Mouse (Mus musculus) fat pad, adult 2 months (tissue): ENCODE data around the gene Dvl2.

ENCODE experiments used
- DNase-seq: peaks from one replicate; pipeline ENCODE4 v3.0.0-alpha.2; 2011; ENCODE audit warnings: low read depth, low spot score; ENCODE audit errors: extremely low read depth

Dvl2 gene

GRCm38 (mm10) chr11:70026689-70027088 lies 26.3 kb downstream of the Dvl2 start:
- DNase-seq: no peak

- DNase-seq: no peak
Measured at GRCm38 (mm10) chr11:70027397-70027796, 27.0 kb downstream of the Dvl2 start.

DNA sequence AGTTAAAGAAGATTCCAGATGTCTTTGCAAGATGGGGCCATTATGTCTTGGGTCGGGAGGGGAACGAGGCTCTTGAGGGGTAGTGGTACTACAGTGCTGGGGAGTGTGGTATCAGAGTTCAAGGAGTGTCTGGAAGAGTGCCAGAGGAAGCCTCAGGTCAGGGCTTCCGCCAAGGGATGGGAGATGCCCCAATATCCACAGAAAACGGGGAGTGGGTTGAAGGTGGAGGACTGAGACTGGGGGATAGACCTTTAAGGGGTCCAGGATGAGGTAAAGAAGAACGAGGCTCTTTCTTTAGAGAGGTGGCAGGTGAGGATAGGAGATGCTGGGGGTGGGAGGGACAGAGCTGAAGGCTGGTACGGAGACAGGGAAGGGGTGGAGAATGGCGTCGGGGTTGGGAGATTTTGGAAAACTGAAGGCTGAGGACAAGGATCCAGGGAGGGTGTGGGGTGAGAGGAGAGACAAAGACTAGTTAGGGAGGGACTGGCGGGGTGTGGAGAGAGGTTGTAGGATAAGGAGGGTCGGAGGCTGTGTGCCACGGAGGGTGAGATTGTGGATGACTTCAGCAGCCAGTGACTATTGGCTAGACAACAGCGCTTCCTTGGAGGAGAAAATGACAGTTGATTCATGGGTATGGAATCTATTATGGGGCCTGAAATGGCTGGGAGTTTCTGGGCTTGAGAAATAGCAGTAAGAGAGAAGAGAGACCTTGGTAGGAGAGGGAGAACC lies 28.2 kb downstream of the Dvl2 start:
- DNase-seq: no peak

DNA sequence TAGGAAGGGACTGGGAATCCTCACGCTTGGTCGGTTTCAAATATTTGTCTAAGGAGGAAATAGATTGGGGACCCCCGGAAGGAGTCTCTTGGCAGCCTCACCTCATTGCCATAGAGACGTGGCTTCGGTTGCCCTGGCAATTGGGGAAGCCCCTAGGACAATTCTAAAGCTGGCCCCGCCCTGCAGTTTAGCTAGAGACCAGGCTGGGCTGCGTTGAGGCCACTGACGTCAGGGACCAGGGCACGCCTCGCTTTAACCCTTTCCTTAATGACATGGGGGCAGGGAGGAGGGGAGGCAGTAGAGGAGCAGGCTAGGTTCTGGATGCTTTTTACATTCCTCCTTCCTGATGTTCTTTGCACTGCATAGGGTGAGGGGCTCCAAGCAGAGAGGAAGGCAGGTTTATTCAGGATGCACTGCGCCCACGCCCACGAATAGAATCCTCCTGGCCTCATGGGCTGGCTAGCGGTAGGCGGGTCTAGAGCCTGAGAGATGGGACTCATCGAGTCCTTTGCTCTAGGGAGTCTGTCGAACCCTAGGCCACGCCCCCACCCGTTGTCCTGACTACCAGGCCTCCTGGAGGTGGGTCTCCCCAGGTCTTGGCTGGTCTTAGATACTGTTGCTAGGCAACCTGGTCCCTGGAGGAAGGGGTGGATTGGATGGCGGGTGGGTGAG lies 28.9 kb downstream of the Dvl2 start:
- no peak for DNase-seq

GRCm38 (mm10) chr11:70029829-70030550 lies 29.6 kb downstream of the Dvl2 start:
- DNase-seq: no peak

DNA sequence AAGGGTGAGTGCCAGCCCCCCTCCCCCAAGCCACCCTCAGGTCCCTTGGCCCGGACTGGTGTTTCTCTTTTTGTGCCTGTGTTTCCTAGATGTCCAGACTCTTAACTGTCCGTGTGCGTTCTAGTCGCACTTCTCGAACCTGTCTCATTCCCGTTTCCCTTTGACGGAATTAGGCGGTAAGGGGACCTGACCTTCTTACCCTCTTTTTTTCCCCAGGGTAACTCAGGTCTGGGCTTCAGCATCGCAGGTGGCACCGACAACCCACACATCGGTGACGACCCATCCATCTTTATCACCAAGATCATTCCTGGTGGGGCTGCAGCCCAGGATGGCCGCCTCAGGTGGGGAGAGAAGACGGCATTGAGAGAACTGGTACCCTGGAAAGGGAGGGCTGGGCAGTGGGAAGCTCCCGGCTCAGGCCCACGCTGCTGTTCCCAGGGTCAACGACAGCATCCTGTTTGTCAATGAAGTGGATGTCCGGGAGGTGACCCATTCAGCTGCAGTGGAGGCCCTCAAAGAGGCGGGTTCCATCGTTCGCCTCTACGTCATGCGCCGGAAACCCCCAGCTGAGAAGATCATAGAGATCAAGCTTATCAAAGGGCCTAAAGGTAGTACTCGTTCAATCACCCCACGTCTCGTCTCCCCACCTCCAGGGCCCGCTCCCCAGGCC lies 30.4 kb downstream of the Dvl2 start:
- DNase-seq: no peak

DNA sequence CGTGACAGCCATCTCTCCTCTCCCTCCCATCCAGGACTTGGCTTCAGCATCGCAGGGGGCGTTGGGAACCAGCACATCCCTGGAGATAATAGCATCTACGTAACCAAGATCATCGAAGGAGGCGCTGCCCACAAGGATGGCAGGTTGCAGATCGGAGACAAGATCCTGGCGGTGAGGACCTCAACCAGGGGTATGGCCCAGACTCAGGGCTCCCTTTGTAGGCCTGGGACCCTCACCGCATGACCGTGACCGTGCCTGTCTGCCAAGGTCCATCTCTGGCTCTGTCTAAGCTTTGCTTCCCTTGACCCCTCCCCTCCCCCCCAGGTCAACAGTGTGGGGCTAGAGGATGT lies 30.9 kb downstream of the Dvl2 start:
- no peak for DNase-seq

DNA sequence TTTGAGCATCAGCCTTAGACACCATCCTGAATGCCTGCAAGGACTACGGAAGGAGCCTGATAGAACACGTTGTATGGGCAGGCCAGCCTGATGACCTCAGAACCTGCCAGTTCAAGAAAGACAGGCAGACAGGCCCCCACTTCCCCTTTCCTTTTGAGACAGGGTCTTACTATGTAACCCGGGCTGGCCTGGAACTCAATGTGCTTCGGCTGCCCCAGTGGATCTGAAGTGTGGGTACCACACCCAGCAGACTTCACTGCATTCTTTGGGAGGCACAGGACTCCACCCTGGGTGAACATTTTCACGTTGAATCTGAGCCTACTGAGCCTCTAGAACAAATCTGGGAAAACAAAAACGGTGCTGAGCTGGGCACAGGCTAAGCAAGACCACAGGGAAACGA lies 37.8 kb downstream of the Dvl2 start:
- no peak for DNase-seq

DNA sequence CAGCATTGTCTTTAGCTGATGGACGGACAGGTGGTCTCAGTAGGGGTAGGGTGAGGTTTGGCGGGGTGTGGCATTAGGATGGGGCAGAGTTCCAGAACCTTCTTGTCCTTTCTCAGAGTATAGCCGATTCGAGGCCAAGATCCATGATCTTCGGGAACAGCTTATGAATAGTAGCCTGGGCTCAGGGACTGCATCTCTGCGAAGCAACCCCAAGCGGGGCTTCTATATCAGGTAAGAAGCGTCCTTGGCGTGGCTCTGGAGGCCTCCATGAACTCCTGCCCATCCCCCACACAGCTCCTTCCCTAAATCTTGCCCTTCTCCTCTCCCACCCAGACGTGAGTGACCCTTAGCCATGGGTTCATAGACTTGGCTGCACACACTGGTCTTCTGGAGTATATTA lies 39.2 kb downstream of the Dvl2 start:
- no peak for DNase-seq

DNA sequence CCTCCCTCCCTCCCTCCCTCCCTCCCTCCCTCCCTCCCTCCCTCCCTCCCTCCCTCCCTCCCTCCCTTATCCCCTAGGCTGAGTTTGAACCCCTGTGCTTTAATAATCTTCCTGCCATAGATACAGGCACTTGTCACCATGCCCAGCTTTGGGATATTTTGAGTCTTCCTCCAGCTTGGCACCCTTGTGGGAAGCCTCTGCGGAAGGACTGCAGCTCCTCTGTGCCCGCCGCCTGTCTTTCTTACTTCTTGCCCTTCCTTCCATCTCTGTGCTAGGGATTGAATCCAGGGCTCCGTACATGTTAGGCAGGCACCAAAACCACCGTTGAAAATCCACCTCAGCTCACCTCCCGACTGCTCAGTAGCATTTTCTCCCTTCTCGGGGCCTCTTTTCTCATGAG lies 39.8 kb downstream of the Dvl2 start:
- DNase-seq: no peak

GRCm38 (mm10) chr11:70042309-70043085 lies 42.1 kb downstream of the Dvl2 start:
- DNase-seq: no peak

DNA sequence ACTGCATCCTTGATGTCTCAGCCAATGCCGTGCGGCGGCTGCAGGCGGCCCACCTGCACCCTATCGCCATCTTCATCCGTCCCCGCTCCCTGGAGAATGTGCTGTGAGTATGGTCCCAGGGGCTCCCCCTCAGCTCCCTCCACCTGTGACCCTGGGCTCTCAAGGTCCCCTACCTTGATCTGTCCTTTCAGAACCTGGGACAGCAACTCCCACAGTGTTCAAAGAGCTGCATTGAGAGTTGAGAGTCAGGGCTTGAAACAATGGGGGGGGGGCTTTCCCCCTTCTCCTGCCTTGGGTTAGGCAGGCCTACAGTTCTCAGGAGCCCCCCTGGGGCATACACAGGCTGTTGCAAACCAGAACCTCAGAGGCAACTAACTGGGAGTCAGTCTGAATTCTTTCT lies 43.3 kb downstream of the Dvl2 start:
- DNase-seq: no peak

- no peak for DNase-seq
Measured at GRCm38 (mm10) chr11:70045435-70045834, 45.0 kb downstream of the Dvl2 start.

- DNase-seq: no peak
Measured at GRCm38 (mm10) chr11:70049366-70049765, 49.0 kb downstream of the Dvl2 start.

GRCm38 (mm10) chr11:70049816-70050215 lies 49.4 kb downstream of the Dvl2 start:
- no peak for DNase-seq

DNA sequence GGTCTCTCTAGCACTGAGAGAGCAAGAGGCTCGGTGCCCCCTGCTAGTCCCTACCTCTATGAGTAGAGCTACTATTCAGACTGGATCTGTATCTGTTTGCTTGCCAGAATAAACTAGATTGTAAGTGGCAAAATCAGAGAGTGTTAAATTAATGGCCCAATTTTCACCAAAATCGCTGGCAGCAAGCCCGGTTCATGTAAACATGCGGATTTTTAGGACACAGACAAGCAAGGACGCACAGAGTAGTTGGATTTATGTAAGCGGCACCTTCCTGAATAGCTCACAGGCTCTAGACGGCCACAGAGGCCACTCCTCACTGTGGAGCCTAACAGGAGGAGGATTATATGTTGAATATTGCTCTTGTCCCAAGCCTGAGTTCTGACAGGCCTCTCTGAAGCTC lies 52.8 kb downstream of the Dvl2 start:
- DNase-seq: no peak

GRCm38 (mm10) chr11:70053898-70054570 lies 53.6 kb downstream of the Dvl2 start, which contains the start of gene Asgr1:
Gene Asgr1, plus strand, starts transcription at chr11:70054085.
- DNase-seq: no peak

- DNase-seq: no peak
Measured at GRCm38 (mm10) chr11:70055618-70056214, 55.3 kb downstream of the Dvl2 start.

- no peak for DNase-seq
Measured at GRCm38 (mm10) chr11:70057805-70058204, 57.4 kb downstream of the Dvl2 start.

- DNase-seq: no peak
Measured at GRCm38 (mm10) chr11:70059930-70060329, 59.5 kb downstream of the Dvl2 start.
